Mouse (Mus musculus) neural tube, embryonic 12.5 days (tissue): ENCODE data around the gene 1700037H04Rik. TPM values are rescaled to one million over a fixed set of nuclear protein-coding genes. Genes with fewer than 3 reads are reported as not detected.

Source experiments
- ATAC-seq: fragments of 200-750 bp; cut with Nextera tagmentation; 2 replicates; pipeline ENCODE4 v1.8.0; 2017; ENCODE audit warnings: low read depth, mild to moderate bottlenecking, moderate TSS enrichment, moderate library complexity; ENCODE audit not compliant: low FRiP score
- H3K27ac ChIP-seq: fragments of 300-500 bp; sonication (generic); 2 replicates; pipeline ENCODE4 v1.5.1; 2016
- H3K27me3 ChIP-seq: fragments of 300-500 bp; sonication (generic); replicated peaks from 2 replicates; pipeline ENCODE4 v1.6.1; 2016; ENCODE audit warnings: mild to moderate bottlenecking
- H3K36me3 ChIP-seq: fragments of 300-500 bp; sonication (generic); 2 replicates; pipeline ENCODE4 v1.6.1; 2016; ENCODE audit warnings: mild to moderate bottlenecking
- H3K4me1 ChIP-seq: fragments of 300-500 bp; sonication (generic); 2 replicates; pipeline ENCODE4 v1.6.1; 2016
- H3K4me2 ChIP-seq: fragments of 300-500 bp; sonication (generic); replicated peaks from 2 replicates; pipeline ENCODE4 v1.6.1; 2016; ENCODE audit warnings: mild to moderate bottlenecking
- H3K4me3 ChIP-seq: fragments of 300-500 bp; sonication (generic); 2 replicates; pipeline ENCODE4 v1.5.1; 2016
- H3K9ac ChIP-seq: fragments of 300-500 bp; sonication (generic); 2 replicates; pipeline ENCODE4 v1.6.1; 2016; ENCODE audit warnings: mild to moderate bottlenecking
- H3K9me3 ChIP-seq: fragments of 300-500 bp; sonication (generic); 2 replicates; pipeline ENCODE4 v1.6.1; 2016; ENCODE audit warnings: mild to moderate bottlenecking
- WGBS: fragments of 180-500 bp; shearing (Covaris S2); methylation state at CpG from one replicate; pipeline ENCODE4 v1.1.7; 2016; 5-methylcytosine and 5-hydroxymethylcytosine counted together
- polyA plus RNA-seq: library from polyadenylated mRNA; unstranded; fragments of >200 nt; fragmentation: Nextera tagmentation; extraction: Ambion mirVana; gene quantifications from 2 replicates; pipeline ENCODE4 v1.2.1, GENCODE M21; 2016

Gene 1700037H04Rik
- polyA plus RNA-seq, 1 experiment from 2014 or later, result 104 TPM

- Histone ChIP-seq H3K27ac (no peak overlapping the region), H3K4me1 (peaks cover 37% of the 10 kb centered on the region), H3K4me3 (no peak overlapping the region), H3K4me2 (peak overlapping the region; percentile 27; the same call in 1 of the 2 replicates), H3K27me3 (no peaks in the 10 kb centered on the region), H3K9ac (no peak overlapping the region), H3K9me3 (no peaks in the 10 kb centered on the region), H3K36me3 (peaks cover 18% of the 10 kb centered on the region)
- WGBS, result 92% methylated on average over 7 of the region's 7 CpGs
- ATAC-seq, result no peak
Observed at GRCm38 (mm10) chr2:131156987-131157386, 2.9 kb downstream of the 1700037H04Rik start.

GRCm38 (mm10) chr2:131154036-131154435 lies 5.8 kb downstream of the 1700037H04Rik start:
- Histone ChIP-seq H3K27ac (no peak overlapping the region), H3K4me1 (peaks cover 29% of the 10 kb centered on the region), H3K9ac (no peak overlapping the region), H3K4me3 (no peak overlapping the region), H3K27me3 (no peaks in the 10 kb centered on the region), H3K4me2 (no peak overlapping the region), H3K36me3 (peaks cover 38% of the 10 kb centered on the region), H3K9me3 (no peaks in the 10 kb centered on the region)
- no peak for ATAC-seq
- 91% methylated on average over 4 of the region's 4 CpGs for WGBS

- no peak overlapping the region for H3K27ac ChIP-seq
- peaks cover 12% of the 10 kb centered on the region for H3K4me1 ChIP-seq
- 89% methylated on average over 7 of the region's 7 CpGs for WGBS
- H3K27me3 ChIP-seq, result no peaks in the 10 kb centered on the region
- peaks cover 55% of the 10 kb centered on the region for H3K36me3 ChIP-seq
- H3K4me2 ChIP-seq, result no peak overlapping the region
- H3K4me3 ChIP-seq, result no peak overlapping the region
- no peaks in the 10 kb centered on the region for H3K9me3 ChIP-seq
- H3K9ac ChIP-seq, result no peak overlapping the region
- no peak for ATAC-seq
Observed at GRCm38 (mm10) chr2:131152166-131152730, 7.6 kb downstream of the 1700037H04Rik start.

- no peaks in the 10 kb centered on the region for H3K4me1 ChIP-seq
- no peaks in the 10 kb centered on the region for H3K27me3 ChIP-seq
- no peak overlapping the region for H3K4me2 ChIP-seq
- no peak overlapping the region for H3K27ac ChIP-seq
- peaks cover 80% of the 10 kb centered on the region for H3K36me3 ChIP-seq
- H3K9ac ChIP-seq, result no peak overlapping the region
- WGBS, result 95% methylated on average over 3 of the region's 3 CpGs
- no peak overlapping the region for H3K4me3 ChIP-seq
- no peak for ATAC-seq
- H3K9me3 ChIP-seq, result no peaks in the 10 kb centered on the region
Observed at GRCm38 (mm10) chr2:131149254-131149578, 10.7 kb downstream of the 1700037H04Rik start.

- H3K4me1 ChIP-seq, result no peaks in the 10 kb centered on the region
- no peaks in the 10 kb centered on the region for H3K9me3 ChIP-seq
- 89% methylated on average over 8 of the region's 8 CpGs for WGBS
- no peak overlapping the region for H3K27ac ChIP-seq
- H3K4me3 ChIP-seq, result no peak overlapping the region
- no peak for ATAC-seq
- H3K27me3 ChIP-seq, result no peaks in the 10 kb centered on the region
- no peak overlapping the region for H3K9ac ChIP-seq
- H3K4me2 ChIP-seq, result no peak overlapping the region
- peaks cover 84% of the 10 kb centered on the region for H3K36me3 ChIP-seq
Observed at GRCm38 (mm10) chr2:131148353-131149253, 11.3 kb downstream of the 1700037H04Rik start.

GRCm38 (mm10) chr2:131147043-131147365 lies 12.9 kb downstream of the 1700037H04Rik start:
- Histone ChIP-seq H3K4me2 (no peak overlapping the region), H3K9ac (no peak overlapping the region), H3K4me3 (no peak overlapping the region), H3K27ac (no peak overlapping the region), H3K9me3 (no peaks in the 10 kb centered on the region), H3K27me3 (no peaks in the 10 kb centered on the region), H3K4me1 (peaks cover 4% of the 10 kb centered on the region; the same call in 1 of the 2 replicates), H3K36me3 (peaks cover 75% of the 10 kb centered on the region)
- 95% methylated on average over 8 of the region's 8 CpGs for WGBS
- ATAC-seq, result no peak

- H3K4me1 ChIP-seq, result peaks cover 4% of the 10 kb centered on the region; the same call in 1 of the 2 replicates
- no peak overlapping the region for H3K4me2 ChIP-seq
- no peak for ATAC-seq
- H3K27ac ChIP-seq, result no peak overlapping the region
- H3K36me3 ChIP-seq, result peaks cover 70% of the 10 kb centered on the region
- 94% methylated on average over 21 of the region's 21 CpGs for WGBS
- H3K9me3 ChIP-seq, result no peaks in the 10 kb centered on the region
- H3K9ac ChIP-seq, result no peak overlapping the region
- no peaks in the 10 kb centered on the region for H3K27me3 ChIP-seq
- H3K4me3 ChIP-seq, result no peak overlapping the region
Observed at GRCm38 (mm10) chr2:131146193-131147042, 13.5 kb downstream of the 1700037H04Rik start.

- Histone ChIP-seq H3K4me3 (no peak overlapping the region), H3K9me3 (no peaks in the 10 kb centered on the region), H3K4me1 (peaks cover 4% of the 10 kb centered on the region; the same call in 1 of the 2 replicates), H3K9ac (no peak overlapping the region), H3K27me3 (no peaks in the 10 kb centered on the region), H3K36me3 (peaks cover 63% of the 10 kb centered on the region), H3K27ac (no peak overlapping the region), H3K4me2 (no peak overlapping the region)
- ATAC-seq, result no peak
- WGBS, result 83% methylated on average over 2 of the region's 2 CpGs
Observed at GRCm38 (mm10) chr2:131145536-131145935, 14.3 kb downstream of the 1700037H04Rik start.

GRCm38 (mm10) chr2:131145121-131145520 lies 14.8 kb downstream of the 1700037H04Rik start:
- peaks cover 4% of the 10 kb centered on the region; the same call in 1 of the 2 replicates for H3K4me1 ChIP-seq
- ATAC-seq, result no peak
- H3K27ac ChIP-seq, result no peak overlapping the region
- WGBS, result 64% methylated on average over 13 of the region's 13 CpGs
- H3K9me3 ChIP-seq, result no peaks in the 10 kb centered on the region
- no peak overlapping the region for H3K9ac ChIP-seq
- no peak overlapping the region for H3K4me3 ChIP-seq
- no peaks in the 10 kb centered on the region for H3K27me3 ChIP-seq
- H3K4me2 ChIP-seq, result no peak overlapping the region
- peaks cover 63% of the 10 kb centered on the region for H3K36me3 ChIP-seq

- Histone ChIP-seq H3K4me2 (peak overlapping the region; percentile 23), H3K4me1 (peaks cover 4% of the 10 kb centered on the region; the same call in 1 of the 2 replicates), H3K27me3 (no peaks in the 10 kb centered on the region), H3K9ac (no peak overlapping the region), H3K9me3 (no peaks in the 10 kb centered on the region), H3K36me3 (peaks cover 47% of the 10 kb centered on the region), H3K27ac (no peak overlapping the region), H3K4me3 (no peak overlapping the region)
- ATAC-seq, result no peak
- 73% methylated on average over 22 of the region's 22 CpGs for WGBS
Observed at GRCm38 (mm10) chr2:131143007-131143780, 16.7 kb downstream of the 1700037H04Rik start.

GRCm38 (mm10) chr2:131142592-131142991 lies 17.3 kb downstream of the 1700037H04Rik start:
- WGBS, result 26% methylated on average over 18 of the region's 18 CpGs
- Histone ChIP-seq H3K4me1 (peaks cover 4% of the 10 kb centered on the region; the same call in 1 of the 2 replicates), H3K36me3 (peaks cover 41% of the 10 kb centered on the region), H3K4me2 (peak overlapping the region; percentile 23), H3K27me3 (no peaks in the 10 kb centered on the region), H3K9me3 (no peaks in the 10 kb centered on the region), H3K4me3 (no peak overlapping the region), H3K27ac (no peak overlapping the region), H3K9ac (no peak overlapping the region)
- peak; percentile 46; the same call in 1 of the 2 replicates for ATAC-seq
